Mouse (Mus musculus): Measurements from ENCODE around the gene Slc38a7.

GRCm38 (mm10) chr8:95885966-95886365, 32.6 kb upstream of the Slc38a7 start:
- TF ChIP-seq EP300 (IDR thresholded peaks at IDR 0.05; ENCODE audit: low read depth): no peak
- TF ChIP-seq CTCF (IDR thresholded peaks at IDR 0.05; ENCODE audit: low read depth): no peak

All from liver, embryonic 14.5 days (tissue).